Mouse (Mus musculus) MEL (cell line): ENCODE results near the gene Gm4792. TPM values are rescaled to one million over a fixed set of nuclear protein-coding genes. Genes with fewer than 3 reads are reported as not detected.

ENCODE experiments used
- DNase-seq: peaks from one replicate; pipeline ENCODE4 v3.0.0; 2011; ENCODE audit warnings: low read depth, low spot score
- H3K27ac ChIP-seq: 2 replicates; pipeline ENCODE4 v1.5.1; 2012; ENCODE audit warnings: low read depth, mild to moderate bottlenecking, control low read depth, low read length, moderate library complexity; ENCODE audit not compliant: control insufficient read depth
- H3K27me3 ChIP-seq, 2 experiments: fragments of 150-350 bp in 1 of 2; sonication (generic) in 1 of 2; 2 replicates each; pipeline ENCODE4 v1.6.1; 2012; ENCODE audit warnings: low read length in 2 of 2, mild to moderate bottlenecking in 2 of 2, improper control_type of control experiment in 1 of 2, moderate library complexity in 1 of 2; ENCODE audit not compliant: insufficient read depth in 2 of 2, control insufficient read depth in 1 of 2
- H3K36me3 ChIP-seq, 2 experiments: 2 replicates each; pipeline ENCODE4 v1.6.1; 2012 to 2014; ENCODE audit warnings: low read length in 2 of 2, improper control_type of control experiment in 1 of 2, inconsistent platforms in 1 of 2, mild to moderate bottlenecking in 1 of 2; ENCODE audit not compliant: insufficient read depth in 2 of 2, control insufficient read depth in 1 of 2
- H3K4me1 ChIP-seq, 2 experiments: fragments of 150-350 bp in 1 of 2; sonication (generic) in 1 of 2; 2 replicates each; pipeline ENCODE4 v1.6.1; 2012; ENCODE audit warnings: low read length in 2 of 2, improper control_type of control experiment in 1 of 2, mild to moderate bottlenecking in 1 of 2; ENCODE audit not compliant: insufficient read depth in 2 of 2, control insufficient read depth in 1 of 2
- H3K4me3 ChIP-seq, 2 experiments: fragments of 150-350 bp in 1 of 2; sonication (generic) in 1 of 2; 2 replicates each; pipeline ENCODE4 v1.5.1; 2012; ENCODE audit warnings: low read depth in 2 of 2, low read length in 2 of 2, mild to moderate bottlenecking in 2 of 2, moderate library complexity in 2 of 2, control low read depth in 1 of 2, improper control_type of control experiment in 1 of 2; ENCODE audit not compliant: control insufficient read depth in 1 of 2, insufficient read depth in 1 of 2
- H3K79me2 ChIP-seq: 2 replicates; pipeline ENCODE4 v1.6.1; 2012; ENCODE audit warnings: mild to moderate bottlenecking, low read length, moderate library complexity; ENCODE audit not compliant: control insufficient read depth, poor library complexity, insufficient read depth
- H3K9ac ChIP-seq: 2 replicates; pipeline ENCODE4 v1.6.1; 2012; ENCODE audit warnings: low read depth, mild to moderate bottlenecking, control low read depth, low read length, moderate library complexity; ENCODE audit not compliant: control insufficient read depth, poor library complexity, severe bottlenecking
- H3K9me3 ChIP-seq: fragments of 150-350 bp; sonication (generic); replicated peaks from 2 replicates; pipeline ENCODE4 v1.6.1; 2012; ENCODE audit warnings: mild to moderate bottlenecking, low read length, improper control_type of control experiment, moderate library complexity; ENCODE audit not compliant: insufficient read depth
- CTCF ChIP-seq, 3 experiments: IDR thresholded peaks in 2 of 3; conservative IDR thresholded peaks in 1 of 3; 2 replicates each; pipeline ENCODE4 v1.5.1; 2011 to 2012; ENCODE audit warnings: low read length in 3 of 3, low read depth in 2 of 3, mild to moderate bottlenecking in 2 of 3, improper control_type of control experiment in 1 of 3, inconsistent platforms in 1 of 3, mixed read lengths in 1 of 3, moderate library complexity in 1 of 3; ENCODE audit not compliant: control insufficient read depth in 1 of 3, insufficient read depth in 1 of 3, poor library complexity in 1 of 3, severe bottlenecking in 1 of 3
- ETS1 ChIP-seq: IDR thresholded peaks from 2 replicates; pipeline ENCODE4 v1.6.1; 2012; ENCODE audit warnings: low read depth, mild to moderate bottlenecking, inconsistent platforms, low read length, improper control_type of control experiment, moderate library complexity
- HCFC1 ChIP-seq: IDR thresholded peaks from 2 replicates; pipeline ENCODE4 v1.6.1; 2012; ENCODE audit warnings: low read depth, mild to moderate bottlenecking, inconsistent platforms, low read length, improper control_type of control experiment, moderate library complexity
- JUND ChIP-seq: IDR thresholded peaks from 2 replicates; pipeline ENCODE4 v1.6.1; 2011; ENCODE audit warnings: low read depth, mild to moderate bottlenecking, improper control_type of control experiment, low read length
- MAX ChIP-seq: IDR thresholded peaks from 2 replicates; pipeline ENCODE4 v1.6.1; 2011; ENCODE audit warnings: low read length, improper control_type of control experiment
- MXI1 ChIP-seq: IDR thresholded peaks from 2 replicates; pipeline ENCODE4 v1.6.1; 2011; ENCODE audit warnings: mild to moderate bottlenecking, low read depth, low read length, improper control_type of control experiment
- MYB ChIP-seq: IDR thresholded peaks from 2 replicates; pipeline ENCODE4 v1.6.1; 2011; ENCODE audit warnings: mild to moderate bottlenecking, low read depth, low read length, improper control_type of control experiment
- MYC ChIP-seq: IDR thresholded peaks from 2 replicates; pipeline ENCODE4 v1.6.1; 2011; ENCODE audit warnings: low read depth, mild to moderate bottlenecking, low read length, improper control_type of control experiment, moderate library complexity
- NRF1 ChIP-seq: IDR thresholded peaks from 2 replicates; pipeline ENCODE4 v1.6.1; 2014; ENCODE audit warnings: low read depth, mild to moderate bottlenecking, inconsistent platforms, low read length, improper control_type of control experiment, moderate library complexity; ENCODE audit not compliant: poor library complexity, insufficient read depth, severe bottlenecking
- POLR2A ChIP-seq, 2 experiments: IDR thresholded peaks; 2 replicates each; pipeline ENCODE4 v1.6.1; 2011 to 2012; ENCODE audit warnings: low read length in 2 of 2, mild to moderate bottlenecking in 2 of 2, control low read depth in 1 of 2, improper control_type of control experiment in 1 of 2, low read depth in 1 of 2, moderate library complexity in 1 of 2; ENCODE audit not compliant: control insufficient read depth in 1 of 2, insufficient read depth in 1 of 2, poor library complexity in 1 of 2
- POLR2AphosphoS2 ChIP-seq: IDR thresholded peaks from 2 replicates; pipeline ENCODE4 v1.6.1; 2011; ENCODE audit warnings: low read length, improper control_type of control experiment
- RAD21 ChIP-seq: IDR thresholded peaks from 2 replicates; pipeline ENCODE4 v1.6.1; 2011; ENCODE audit warnings: mild to moderate bottlenecking, low read depth, low read length, improper control_type of control experiment
- SMC3 ChIP-seq: IDR thresholded peaks from 2 replicates; pipeline ENCODE4 v1.6.1; 2011; ENCODE audit warnings: low read depth, low read length, improper control_type of control experiment
- USF2 ChIP-seq, 2 experiments: IDR thresholded peaks; 2 replicates each; pipeline ENCODE4 v1.6.1; 2011 to 2012; ENCODE audit warnings: improper control_type of control experiment in 2 of 2, low read length in 2 of 2, borderline replicate concordance in 1 of 2, inconsistent platforms in 1 of 2, low read depth in 1 of 2, mild to moderate bottlenecking in 1 of 2; ENCODE audit not compliant: insufficient read depth in 1 of 2
- ZC3H11A ChIP-seq: IDR thresholded peaks from 2 replicates; pipeline ENCODE4 v1.6.1; 2012; ENCODE audit warnings: low read depth, mild to moderate bottlenecking, inconsistent platforms, low read length, improper control_type of control experiment
- ZKSCAN1 ChIP-seq: IDR thresholded peaks from 2 replicates; pipeline ENCODE4 v1.6.1; 2012; ENCODE audit warnings: low read depth, mild to moderate bottlenecking, inconsistent platforms, low read length, improper control_type of control experiment, moderate library complexity
- polyA plus RNA-seq, 2 experiments: library from polyadenylated mRNA; stranded (reverse) in 1 of 2; unstranded in 1 of 2; fragments of >175 nt in 1 of 2; fragments of >200 nt in 1 of 2; gene quantifications; 2 replicates each; pipeline versions ENCODE4 v1.2.1 to v1.2.4; 2012; ENCODE audit warnings: low replicate concordance in 2 of 2, low read depth in 1 of 2; ENCODE audit not compliant: insufficient read length in 2 of 2, insufficient read depth in 1 of 2, missing spikeins in 1 of 2
- total RNA-seq: library from RNA; depleted of rRNA; stranded (reverse); fragments of 300-350 nt; gene quantifications from 2 replicates; pipeline ENCODE4 v1.2.3, GENCODE M21; 2012

Gene Gm4792
- total and polyA plus RNA-seq, 3 experiments = not detected

GRCm38 (mm10) chr10:94332358-94333137, 34.0 kb upstream of the Gm4792 start:
- no peaks in the 10 kb centered on the region for H3K9me3 ChIP-seq
- H3K79me2 ChIP-seq = no peaks in the 10 kb centered on the region
- TF ChIP-seq CTCF (IDR thresholded peaks at IDR 0.05 in 2 of 3, conservative IDR thresholded peaks at IDR 0.05 in 1 of 3; ENCODE audit: control insufficient read depth in 1 of 3, insufficient read depth in 1 of 3, low read depth in 2 of 3, low read length in 3 of 3, poor library complexity in 1 of 3, severe bottlenecking in 1 of 3) = peak; percentile 45 to 68 (median 65)
- peak; percentile 40 for TF ChIP-seq SMC3
- peak; percentile 32 for TF ChIP-seq RAD21
- TF ChIP-seq MAX = no peak
- H3K36me3 ChIP-seq = no peaks in the 10 kb centered on the region; a peak in 2 of 4 replicates
- no peak overlapping the region for H3K27ac ChIP-seq
- no peak overlapping the region for H3K4me3 ChIP-seq
- no peaks in the 10 kb centered on the region; a peak in 1 of 4 replicates for H3K27me3 ChIP-seq
- H3K9ac ChIP-seq = no peak overlapping the region
- H3K4me1 ChIP-seq = peaks cover 0 to 9% of the 10 kb centered on the region in 2 experiments; a peak in 2 of 4 replicates
- peak; percentile 18 for DNase-seq

- TF ChIP-seq ZC3H11A (no peak), NRF1 (no peak), MYC (no peak), JUND (no peak), MXI1 (no peak), POLR2AphosphoS2 (no peak)
- TF ChIP-seq, all 39 proteins: peak for 0
- Histone ChIP-seq H3K9ac (no peak overlapping the region), H3K36me3 (no peaks in the 10 kb centered on the region; a peak in 2 of 4 replicates), H3K9me3 (no peaks in the 10 kb centered on the region), H3K27ac (no peak overlapping the region), H3K4me1 (peaks cover 0 to 9% of the 10 kb centered on the region in 2 experiments; a peak in 2 of 4 replicates), H3K27me3 (no peaks in the 10 kb centered on the region), H3K4me3 (no peak overlapping the region), H3K79me2 (no peaks in the 10 kb centered on the region)
- DNase-seq = peak; percentile 53
Measured at GRCm38 (mm10) chr10:94329962-94330361, 31.5 kb upstream of the Gm4792 start.

GRCm38 (mm10) chr10:94318574-94318973, 20.1 kb upstream of the Gm4792 start:
- no peak overlapping the region for H3K9ac ChIP-seq
- H3K27me3 ChIP-seq = peaks cover 2 to 4% of the 10 kb centered on the region in 2 experiments; a peak in 3 of 4 replicates
- no peaks in the 10 kb centered on the region for H3K79me2 ChIP-seq
- H3K36me3 ChIP-seq = no peaks in the 10 kb centered on the region
- H3K4me1 ChIP-seq = no peaks in the 10 kb centered on the region
- no peak overlapping the region for H3K4me3 ChIP-seq
- TF ChIP-seq HCFC1 (no peak), MYB (no peak), ETS1 (no peak), NRF1 (no peak), USF2 (IDR thresholded peaks at IDR 0.05; ENCODE audit: borderline replicate concordance in 1 of 2, insufficient read depth in 1 of 2, low read depth in 1 of 2, low read length in 2 of 2) (no peak), ZKSCAN1 (no peak), POLR2A (IDR thresholded peaks at IDR 0.05; ENCODE audit: control insufficient read depth in 1 of 2, insufficient read depth in 1 of 2, low read depth in 1 of 2, low read length in 2 of 2, poor library complexity in 1 of 2) (no peak)
- no peak overlapping the region for H3K27ac ChIP-seq
- no peaks in the 10 kb centered on the region for H3K9me3 ChIP-seq
- DNase-seq = no peak
